Mouse (Mus musculus) heart, postnatal 0 days (tissue): ENCODE results near the gene Usp2. TPM values are rescaled to one million over a fixed set of nuclear protein-coding genes. Genes with fewer than 3 reads are reported as not detected.
A peak's percentile ranks its signal among the peaks of the same experiment; 100 is the strongest.
"Not testable (repeated sequence)": the region's sequence is repeated elsewhere in the genome, so short reads cannot be mapped to it uniquely, and the experiment has no call there.

ENCODE experiments used
- ATAC-seq: fragments of 200-750 bp; cut with Nextera tagmentation; 2 replicates; pipeline ENCODE4 v1.8.0; 2017; ENCODE audit warnings: low read depth, moderate number of reproducible peaks, moderate library complexity; ENCODE audit not compliant: insufficient read depth
- DNase-seq: peaks from one replicate; pipeline ENCODE4 v3.0.0-alpha.2; 2016; ENCODE audit warnings: low spot score
- H3K27ac ChIP-seq: fragments of 300-500 bp; sonication (generic); 2 replicates; pipeline ENCODE4 v1.5.1; 2014; ENCODE audit warnings: low read depth, mild to moderate bottlenecking
- H3K27me3 ChIP-seq: fragments of 300-500 bp; sonication (generic); 2 replicates; pipeline ENCODE4 v1.6.1; 2014; ENCODE audit warnings: low read length, mixed read lengths; ENCODE audit not compliant: control insufficient read depth, insufficient read depth
- H3K36me3 ChIP-seq: fragments of 300-500 bp; sonication (generic); replicated peaks from 2 replicates; pipeline ENCODE4 v1.6.1; 2014; ENCODE audit warnings: low read length, mixed read lengths; ENCODE audit not compliant: control insufficient read depth, insufficient read depth
- H3K4me1 ChIP-seq: fragments of 300-500 bp; sonication (generic); 2 replicates; pipeline ENCODE4 v1.6.1; 2014; ENCODE audit warnings: antibody characterized with exemption; ENCODE audit not compliant: control insufficient read depth, insufficient read depth
- H3K4me2 ChIP-seq: fragments of 300-500 bp; sonication (generic); 2 replicates; pipeline ENCODE4 v1.6.1; 2014; ENCODE audit warnings: low read depth, mild to moderate bottlenecking, low read length, moderate library complexity
- H3K4me3 ChIP-seq: fragments of 300-500 bp; sonication (generic); 2 replicates; pipeline ENCODE4 v1.5.1; 2014; ENCODE audit warnings: low read depth, low read length
- H3K9ac ChIP-seq: fragments of 300-500 bp; sonication (generic); replicated peaks from 2 replicates; pipeline ENCODE4 v1.6.1; 2014; ENCODE audit warnings: low read depth, low read length, mixed read lengths
- H3K9me3 ChIP-seq: fragments of 300-500 bp; sonication (generic); replicated peaks from 2 replicates; pipeline ENCODE4 v1.6.1; 2016; ENCODE audit warnings: low read length; ENCODE audit not compliant: control insufficient read depth
- CTCF ChIP-seq: IDR thresholded peaks from 2 replicates; pipeline ENCODE4 v1.5.1; 2016; ENCODE audit warnings: antibody characterized with exemption, control low read depth, low read depth
- EP300 ChIP-seq: IDR thresholded peaks from 2 replicates; pipeline ENCODE4 v1.6.1; 2016; ENCODE audit warnings: antibody characterized with exemption, low read depth
- WGBS: fragments of 180-500 bp; shearing (Covaris S2); extraction: QIAGEN DNeasy Blood & Tissue Kit; methylation state at CpG from one replicate; pipeline ENCODE4 v1.1.7; 2014; 5-methylcytosine and 5-hydroxymethylcytosine counted together
- polyA plus RNA-seq: library from polyadenylated mRNA; unstranded; fragments of >200 nt; fragmentation: Nextera tagmentation; extraction: Ambion mirVana; gene quantifications from 2 replicates; pipeline ENCODE4 v1.2.1, GENCODE M21; 2015
- total RNA-seq: library from RNA; depleted of rRNA; stranded (reverse); fragments of >200 nt; gene quantifications from 2 replicates; pipeline ENCODE4 v1.2.3, GENCODE M21; 2014; ENCODE audit warnings: low replicate concordance

Usp2 gene
- total and polyA plus RNA-seq, 2 experiments from 2014 or later: 48.6 to 121 TPM

DNA sequence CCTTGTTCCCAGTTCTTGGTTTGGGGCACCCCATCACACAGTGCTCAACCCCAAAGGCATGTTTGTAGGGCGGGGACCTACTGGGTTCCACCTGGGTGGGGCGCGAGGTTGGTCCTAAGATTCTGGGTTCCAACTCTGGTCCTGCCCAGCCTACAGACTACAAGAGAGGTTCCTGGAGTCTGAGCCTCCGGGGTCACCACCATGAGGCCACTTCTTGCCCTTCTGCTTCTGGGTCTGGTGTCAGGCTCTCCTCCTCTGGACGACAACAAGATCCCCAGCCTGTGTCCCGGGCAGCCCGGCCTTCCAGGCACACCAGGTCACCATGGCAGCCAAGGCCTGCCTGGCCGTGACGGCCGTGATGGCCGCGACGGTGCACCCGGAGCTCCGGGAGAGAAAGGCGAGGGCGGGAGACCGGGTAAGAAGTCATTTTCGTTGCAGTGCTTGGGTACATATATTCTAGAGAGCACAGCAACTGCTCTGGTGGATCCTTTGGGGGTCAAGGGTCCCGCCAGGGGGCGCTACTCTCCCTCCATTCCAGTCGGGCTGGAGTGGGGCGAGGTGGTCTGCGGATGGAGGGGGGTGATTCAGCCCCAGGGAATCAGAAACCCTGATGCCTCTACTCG, 40.8 kb downstream of the Usp2 start:
- Histone ChIP-seq H3K4me2 (peak overlapping the region; percentile 40), H3K4me1 (peaks cover 32% of the 10 kb centered on the region)

GRCm38 (mm10) chr9:44108269-44109055, 41.6 kb downstream of the Usp2 start:
- Histone ChIP-seq H3K4me2 (peak overlapping the region; percentile 40; the same call in 1 of the 2 replicates), H3K9ac (no peak overlapping the region), H3K4me3 (0 out of 2 replicates have a peak overlapping the region, but pooled peaks have one; percentile 12), H3K27me3 (no peaks in the 10 kb centered on the region), H3K27ac (no peak overlapping the region), H3K4me1 (peaks cover 32% of the 10 kb centered on the region), H3K36me3 (no peaks in the 10 kb centered on the region; the same call in 1 of the 2 replicates), H3K9me3 (no peaks in the 10 kb centered on the region)
- DNase-seq: no peak
- no peak for ATAC-seq
- WGBS: 78% methylated on average over 31 of the region's 31 CpGs
- no peak for TF ChIP-seq EP300
- no peak for TF ChIP-seq CTCF

More for the DNA sequence above, 40.8 kb downstream of the Usp2 start:
- H3K27ac ChIP-seq: peak overlapping the region; percentile 68
- no peaks in the 10 kb centered on the region for H3K9me3 ChIP-seq
- peak overlapping the region; percentile 7; the same call in 1 of the 2 replicates for H3K9ac ChIP-seq
- ATAC-seq (no peak), DNase-seq (no peak)
- H3K27me3 ChIP-seq: no peaks in the 10 kb centered on the region
- TF ChIP-seq CTCF (peak; percentile 21; the same call in 1 of the 2 replicates), EP300 (no peak)
- peak overlapping the region; percentile 12; the same call in 1 of the 2 replicates for H3K4me3 ChIP-seq
- WGBS: 36% methylated on average over 25 of the region's 25 CpGs
- H3K36me3 ChIP-seq: no peaks in the 10 kb centered on the region; the same call in 1 of the 2 replicates

DNA sequence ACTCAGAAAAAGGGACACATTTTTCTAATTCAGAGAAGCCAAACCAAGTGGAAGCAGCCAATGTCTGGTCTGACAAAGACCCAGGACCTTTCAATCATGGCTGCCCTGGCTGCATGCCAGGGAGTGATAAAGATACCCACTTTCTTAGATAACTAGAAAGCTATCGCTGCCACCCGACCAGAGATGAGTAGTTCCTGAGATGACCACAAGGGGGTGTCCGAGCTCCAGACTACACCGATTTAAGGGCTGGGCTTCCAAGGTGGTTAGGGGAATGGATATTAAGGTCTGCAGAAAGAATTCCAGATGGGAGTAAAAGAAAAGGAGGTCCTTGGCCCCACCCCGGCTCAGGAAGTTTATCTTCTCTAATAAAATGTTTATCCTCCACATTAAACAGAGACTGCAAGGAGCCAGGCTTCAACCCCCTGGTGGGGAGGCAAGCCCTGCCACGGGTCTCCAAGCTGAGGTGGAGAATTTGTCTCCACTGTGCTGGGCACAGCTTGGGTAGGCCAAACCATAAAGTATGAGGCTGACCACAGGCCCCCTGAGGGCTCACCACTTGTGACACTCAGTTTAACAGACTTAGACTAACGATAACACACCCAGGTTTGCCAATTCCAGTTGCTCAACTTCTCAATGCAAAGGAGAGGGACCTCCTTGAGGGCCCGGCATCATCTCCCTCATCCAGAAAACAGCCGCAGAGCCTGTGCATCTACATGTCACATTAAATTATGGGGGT, 42.7 kb downstream of the Usp2 start:
- Histone ChIP-seq H3K4me3 (peak overlapping the region; percentile 2; the same call in 1 of the 2 replicates), H3K27me3 (no peaks in the 10 kb centered on the region), H3K4me1 (peaks cover 32% of the 10 kb centered on the region), H3K9me3 (no peaks in the 10 kb centered on the region), H3K9ac (no peak overlapping the region), H3K36me3 (no peaks in the 10 kb centered on the region; the same call in 1 of the 2 replicates), H3K27ac (no peak overlapping the region), H3K4me2 (peak overlapping the region; percentile 38)
- TF ChIP-seq CTCF (peak; percentile 75), EP300 (no peak)
- WGBS: 26% methylated on average over 9 of the region's 9 CpGs
- DNase-seq (no peak), ATAC-seq (no peak)

DNA sequence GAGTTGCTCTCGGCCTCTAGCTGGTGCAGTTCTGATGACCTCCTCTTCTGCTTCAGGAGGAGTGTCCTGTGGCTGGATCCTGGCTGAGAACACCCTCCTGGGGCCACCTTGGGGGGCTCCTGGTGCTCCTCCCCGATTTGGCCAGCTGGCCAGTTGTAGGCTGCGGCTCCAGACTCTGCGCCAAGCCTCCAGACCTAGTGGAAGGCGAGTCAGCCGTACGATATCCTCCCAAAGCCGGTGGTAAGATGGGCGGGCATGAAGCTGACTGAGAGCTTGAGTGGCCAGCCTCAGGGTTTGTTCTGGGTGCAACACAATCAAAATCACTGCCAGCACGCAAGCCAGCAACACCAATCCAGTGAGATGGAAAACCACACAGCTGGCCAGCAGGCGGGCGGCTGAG, 45.1 kb downstream of the Usp2 start:
- H3K9me3 ChIP-seq, H3K27ac ChIP-seq, H3K4me3 ChIP-seq, H3K27me3 ChIP-seq, H3K36me3 ChIP-seq, H3K9ac ChIP-seq, DNase-seq, ATAC-seq: not testable (repeated sequence)
- H3K4me1 ChIP-seq: peaks cover 32% of the 10 kb centered on the region
- 51% methylated on average over 9 of the region's 12 CpGs for WGBS
- H3K4me2 ChIP-seq: peak overlapping the region; percentile 65; the same call in 1 of the 2 replicates

GRCm38 (mm10) chr9:44113105-44113789, 46.4 kb downstream of the Usp2 start, which contains the start of the genes Gm49380 and Rnf26:
TSS of gene Gm49380 (minus strand) at chr9:44113500.
TSS of gene Rnf26 (minus strand) at chr9:44113517.
- peak within 1 kb of the TSS; percentile 78 for H3K27ac ChIP-seq
- DNase-seq (peak; percentile 100), ATAC-seq (peak; percentile 96)
- 1% methylated on average over 49 of the region's 51 CpGs for WGBS
- peak within 1 kb of the TSS; percentile 81 for H3K9ac ChIP-seq
- H3K36me3 ChIP-seq: no peaks in the 10 kb centered on the region; the same call in 1 of the 2 replicates
- peaks cover 20% of the 10 kb centered on the region for H3K4me1 ChIP-seq
- no peaks in the 10 kb centered on the region for H3K27me3 ChIP-seq
- H3K9me3 ChIP-seq: no peaks in the 10 kb centered on the region
- peak within 1 kb of the TSS; percentile 65 for H3K4me2 ChIP-seq
- TF ChIP-seq EP300 (no peak; the same call in 1 of the 2 replicates), CTCF (no peak)
- H3K4me3 ChIP-seq: peak within 1 kb of the TSS; percentile 88
